Mouse (Mus musculus): ENCODE data around the gene Syp. TPM values are rescaled to one million over a fixed set of nuclear protein-coding genes. Genes with fewer than 3 reads are reported as not detected.

Gene Syp
- 4.7 and 5.3 TPM in 2 replicates for polyA plus RNA-seq (2015; fragmentation: Nextera tagmentation; extraction: Ambion mirVana)

DNA sequence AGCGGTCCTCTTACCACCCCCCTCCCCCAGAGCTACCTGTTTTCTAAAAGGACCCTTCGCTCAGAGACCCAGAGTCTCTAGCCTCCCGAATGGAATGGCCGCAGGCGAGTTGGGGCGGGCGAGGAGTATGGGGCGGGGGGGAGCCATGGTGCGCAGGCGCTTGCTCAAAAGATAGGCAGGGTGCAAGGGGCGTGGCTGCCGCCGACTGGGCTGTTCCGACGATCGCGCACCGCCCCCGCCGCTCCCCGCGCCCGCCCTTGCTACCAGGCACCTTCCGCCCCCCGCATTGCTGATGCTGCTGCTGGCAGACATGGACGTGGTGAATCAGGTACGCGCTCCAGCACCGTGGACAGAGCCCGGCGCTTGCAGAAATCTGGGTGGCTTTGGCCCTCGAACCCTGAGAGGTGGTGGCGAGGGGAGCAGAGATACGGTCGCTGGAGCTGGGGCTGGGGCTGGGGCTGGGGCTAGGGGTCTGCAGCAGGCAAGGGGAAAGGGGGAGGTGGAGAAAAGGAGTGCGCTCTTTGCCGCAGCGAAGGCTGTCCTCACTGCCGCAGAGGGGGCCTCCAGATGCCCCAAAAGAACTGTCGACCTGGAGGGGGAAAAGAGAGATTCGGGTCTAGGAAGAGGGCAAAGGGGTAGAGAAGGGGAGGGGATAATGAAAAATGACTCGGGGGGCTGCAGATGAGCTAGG, at the start of gene Syp:
Syp (plus strand) TSS at position 71 of the 691 bp plus-strand sequence.
- Histone ChIP-seq H3K4me1 (no peaks in the 10 kb centered on the region), H3K9me3 (replicated peaks) (no peaks in the 10 kb centered on the region), H3K4me2 (replicated peaks) (peak within 1 kb of the TSS; percentile 44), H3K27ac (replicated peaks) (no peak within 1 kb of the TSS), H3K4me3 (replicated peaks) (peak within 1 kb of the TSS; percentile 22), H3K36me3 (no peaks in the 10 kb centered on the region), H3K9ac (no peak within 1 kb of the TSS), H3K27me3 (no peaks in the 10 kb centered on the region)
- 17% methylated on average over 33 of the region's 42 CpGs for WGBS
- ATAC-seq (ENCODE audit: insufficient number of reproducible peaks, low FRiP score, low TSS enrichment, low read depth), result peak; percentile 74

DNA sequence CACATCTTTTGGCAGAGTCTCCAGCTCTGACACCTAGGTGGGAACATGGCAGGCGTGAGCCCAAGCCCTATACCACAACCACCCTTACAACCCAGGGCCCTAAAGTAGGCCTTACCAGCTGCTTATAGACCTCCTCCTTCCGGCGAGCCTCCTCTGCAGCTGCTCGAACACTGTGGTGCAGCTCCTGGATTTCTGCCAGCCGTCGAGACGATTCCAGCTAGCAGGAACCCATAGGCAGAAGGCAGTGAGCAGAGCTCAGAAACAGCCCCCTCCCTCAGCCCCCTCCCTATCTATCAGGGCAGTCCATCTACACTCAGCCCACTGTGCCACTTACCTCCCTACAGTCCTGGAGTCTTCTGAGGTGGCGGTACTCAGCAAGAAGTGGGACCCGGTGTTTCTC, 42.9 kb upstream of the Syp start:
- Histone ChIP-seq H3K27me3 (no peaks in the 10 kb centered on the region), H3K9me3 (replicated peaks) (no peaks in the 10 kb centered on the region), H3K4me1 (no peaks in the 10 kb centered on the region), H3K4me2 (replicated peaks) (no peak overlapping the region), H3K36me3 (0 out of 2 replicates have a peak, but pooled peaks cover 8% of the 10 kb centered on the region), H3K4me3 (replicated peaks) (no peak overlapping the region), H3K9ac (no peak overlapping the region), H3K27ac (replicated peaks) (no peak overlapping the region)
- no peak for ATAC-seq (ENCODE audit: insufficient number of reproducible peaks, low FRiP score, low TSS enrichment, low read depth)
- WGBS, result 89% methylated on average over 9 of the region's 9 CpGs

DNA sequence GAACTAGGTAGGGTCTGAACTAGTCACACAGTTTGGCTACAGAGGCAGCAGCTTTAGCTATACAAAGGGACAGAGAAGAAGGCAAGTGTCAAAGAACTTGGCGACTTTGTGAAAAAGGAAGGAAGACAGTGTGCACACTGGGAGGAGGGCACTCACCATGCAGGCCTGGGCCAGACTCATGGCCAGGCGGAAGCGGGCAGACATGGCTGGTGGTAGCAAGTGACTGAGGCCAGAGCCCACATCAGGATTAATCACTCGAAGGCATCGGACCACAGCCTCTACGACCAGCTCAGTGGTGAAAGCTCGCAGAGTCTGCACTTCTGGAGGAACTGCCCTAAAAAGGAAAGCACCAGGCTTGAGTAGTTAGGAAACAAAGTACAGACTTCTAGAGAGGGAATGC, 34.3 kb upstream of the Syp start:
- Histone ChIP-seq H3K4me1 (no peaks in the 10 kb centered on the region), H3K9me3 (replicated peaks) (no peaks in the 10 kb centered on the region), H3K9ac (no peak overlapping the region), H3K4me3 (replicated peaks) (no peak overlapping the region), H3K4me2 (replicated peaks) (peak overlapping the region; percentile 46; the same call in 1 of the 2 replicates), H3K36me3 (0 out of 2 replicates have a peak, but pooled peaks cover 1% of the 10 kb centered on the region), H3K27me3 (no peaks in the 10 kb centered on the region), H3K27ac (replicated peaks) (no peak overlapping the region)
- no peak for ATAC-seq (ENCODE audit: insufficient number of reproducible peaks, low FRiP score, low TSS enrichment, low read depth)
- 82% methylated on average over 7 of the region's 7 CpGs for WGBS

DNA sequence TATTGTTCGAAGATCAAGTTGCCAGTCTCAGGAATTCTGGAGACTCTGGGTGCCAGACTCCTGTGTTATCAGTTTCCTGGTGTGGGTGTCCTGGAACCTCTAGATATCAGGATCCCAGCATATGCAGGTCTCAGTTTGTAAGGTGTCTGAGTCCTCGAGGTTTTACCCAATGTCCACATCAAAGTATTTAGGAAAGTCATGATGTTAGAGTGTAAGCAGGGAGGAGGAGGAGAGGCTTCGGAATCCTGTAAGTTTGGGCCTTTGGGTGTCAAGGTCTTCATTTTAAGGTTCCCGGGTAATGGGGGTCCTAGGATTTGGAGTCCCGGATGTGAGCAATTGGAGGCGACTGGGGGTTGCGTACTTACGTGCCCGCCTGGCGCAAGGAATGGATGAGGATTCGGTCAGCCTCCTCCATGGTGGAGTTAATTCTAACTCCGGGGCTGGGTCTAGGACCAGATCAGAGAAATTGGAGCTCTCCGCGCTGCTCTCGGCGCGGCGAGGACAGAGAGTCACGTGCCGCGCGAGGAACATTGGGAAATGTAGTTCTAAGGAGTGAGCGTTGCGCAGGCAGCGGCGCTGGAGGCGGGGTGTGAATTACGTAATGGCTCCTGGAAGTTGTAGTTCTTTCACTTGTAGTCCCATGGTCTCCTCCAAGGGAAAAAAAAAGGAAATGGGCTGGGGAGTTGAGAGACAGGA, 33.2 kb upstream of the Syp start, which contains the start of gene Ccdc22:
Ccdc22 (minus strand) TSS at position 639 of the 696 bp plus-strand sequence.
- peak within 1 kb of the TSS; percentile 10; the same call in 1 of the 2 replicates for H3K9ac ChIP-seq
- no peaks in the 10 kb centered on the region for H3K4me1 ChIP-seq
- H3K36me3 ChIP-seq, result no peaks in the 10 kb centered on the region
- H3K27me3 ChIP-seq, result no peaks in the 10 kb centered on the region
- no peak within 1 kb of the TSS for H3K27ac ChIP-seq (replicated peaks)
- H3K9me3 ChIP-seq (replicated peaks), result no peaks in the 10 kb centered on the region
- peak; percentile 87 for ATAC-seq (ENCODE audit: insufficient number of reproducible peaks, low FRiP score, low TSS enrichment, low read depth)
- peak within 1 kb of the TSS; percentile 51 for H3K4me3 ChIP-seq (replicated peaks)
- WGBS, result 20% methylated on average over 28 of the region's 28 CpGs
- H3K4me2 ChIP-seq (replicated peaks), result peak within 1 kb of the TSS; percentile 46

DNA sequence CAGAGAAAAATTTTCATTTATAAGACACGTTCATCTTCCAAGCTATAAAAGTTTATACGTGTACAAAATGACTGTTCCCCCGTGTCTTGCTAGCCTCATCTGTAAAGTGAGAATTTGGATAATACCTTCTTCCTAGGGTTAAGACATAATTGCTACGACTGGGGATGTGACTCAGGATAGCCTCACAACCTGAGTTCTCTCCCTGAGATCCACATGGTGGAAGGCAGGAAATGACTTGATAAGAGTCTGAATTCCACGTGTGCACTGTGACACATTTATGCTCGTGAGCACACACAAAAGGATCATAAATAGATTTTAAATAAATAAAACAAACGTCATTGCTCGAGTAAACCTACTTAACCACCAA, 32.7 kb upstream of the Syp start:
- Histone ChIP-seq H3K36me3 (no peaks in the 10 kb centered on the region), H3K4me3 (replicated peaks) (no peak overlapping the region), H3K4me1 (no peaks in the 10 kb centered on the region), H3K9ac (no peak overlapping the region), H3K4me2 (replicated peaks) (0 out of 2 replicates have a peak overlapping the region, but pooled peaks have one; percentile 12), H3K9me3 (replicated peaks) (no peaks in the 10 kb centered on the region), H3K27ac (replicated peaks) (no peak overlapping the region), H3K27me3 (no peaks in the 10 kb centered on the region)
- WGBS, result 40% methylated on average over 8 of the region's 8 CpGs
- no peak for ATAC-seq (ENCODE audit: insufficient number of reproducible peaks, low FRiP score, low TSS enrichment, low read depth)

DNA sequence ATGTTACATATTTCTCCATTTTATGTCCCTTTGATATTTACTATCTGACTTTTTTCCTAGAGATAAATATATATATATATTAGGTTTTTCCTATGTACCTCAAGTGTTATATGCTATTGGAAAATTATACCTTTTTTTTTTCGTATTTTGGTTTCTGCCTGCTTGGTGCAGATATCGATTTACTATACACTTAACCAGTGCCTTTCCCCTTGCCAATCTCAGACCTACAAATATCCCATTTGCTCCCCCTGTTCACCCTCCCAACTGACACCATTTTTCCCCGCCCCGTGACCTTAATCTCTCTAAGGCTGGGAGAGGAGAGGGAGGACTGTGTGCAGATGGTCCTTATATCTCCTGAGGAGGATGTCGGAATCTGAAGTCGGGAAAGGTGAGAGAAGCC, 31.5 kb upstream of the Syp start, which contains the start of gene Cacna1f:
Cacna1f (plus strand) TSS at position 301 of the 400 bp plus-strand sequence.
- H3K4me2 ChIP-seq (replicated peaks), result no peak within 1 kb of the TSS
- no peak within 1 kb of the TSS for H3K27ac ChIP-seq (replicated peaks)
- ATAC-seq (ENCODE audit: insufficient number of reproducible peaks, low FRiP score, low TSS enrichment, low read depth), result no peak
- H3K36me3 ChIP-seq, result no peaks in the 10 kb centered on the region
- H3K27me3 ChIP-seq, result no peaks in the 10 kb centered on the region; the same call in 1 of the 2 replicates
- no peak within 1 kb of the TSS for H3K4me3 ChIP-seq (replicated peaks)
- no peaks in the 10 kb centered on the region for H3K9me3 ChIP-seq (replicated peaks)
- H3K4me1 ChIP-seq, result no peaks in the 10 kb centered on the region
- no peak within 1 kb of the TSS for H3K9ac ChIP-seq
- 67% methylated on average over 6 of the region's 6 CpGs for WGBS

DNA sequence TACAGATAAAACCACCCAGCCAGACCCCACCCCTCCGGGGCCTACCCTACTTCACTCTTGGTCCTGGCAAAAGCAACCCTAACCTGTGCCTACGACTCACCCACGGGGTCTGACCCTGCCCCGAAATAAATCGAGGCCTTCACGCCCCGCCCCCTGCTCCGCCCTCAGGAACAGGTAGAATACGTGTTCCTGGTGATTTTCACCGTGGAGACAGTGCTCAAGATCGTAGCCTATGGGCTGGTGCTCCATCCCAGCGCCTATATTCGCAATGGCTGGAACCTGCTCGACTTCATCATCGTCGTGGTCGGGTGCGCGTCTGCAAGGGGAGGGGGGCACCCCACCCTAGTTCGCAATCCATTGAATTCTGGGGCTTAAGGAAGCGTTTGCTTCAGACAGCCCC, 28.2 kb upstream of the Syp start:
- Histone ChIP-seq H3K36me3 (no peaks in the 10 kb centered on the region), H3K9ac (no peak overlapping the region), H3K4me2 (replicated peaks) (peak overlapping the region; percentile 58), H3K4me1 (no peaks in the 10 kb centered on the region), H3K27me3 (no peaks in the 10 kb centered on the region; the same call in 1 of the 2 replicates), H3K4me3 (replicated peaks) (peak overlapping the region; percentile 34), H3K27ac (replicated peaks) (no peak overlapping the region), H3K9me3 (replicated peaks) (no peaks in the 10 kb centered on the region)
- no peak for ATAC-seq (ENCODE audit: insufficient number of reproducible peaks, low FRiP score, low TSS enrichment, low read depth)
- 26% methylated on average over 21 of the region's 21 CpGs for WGBS

DNA sequence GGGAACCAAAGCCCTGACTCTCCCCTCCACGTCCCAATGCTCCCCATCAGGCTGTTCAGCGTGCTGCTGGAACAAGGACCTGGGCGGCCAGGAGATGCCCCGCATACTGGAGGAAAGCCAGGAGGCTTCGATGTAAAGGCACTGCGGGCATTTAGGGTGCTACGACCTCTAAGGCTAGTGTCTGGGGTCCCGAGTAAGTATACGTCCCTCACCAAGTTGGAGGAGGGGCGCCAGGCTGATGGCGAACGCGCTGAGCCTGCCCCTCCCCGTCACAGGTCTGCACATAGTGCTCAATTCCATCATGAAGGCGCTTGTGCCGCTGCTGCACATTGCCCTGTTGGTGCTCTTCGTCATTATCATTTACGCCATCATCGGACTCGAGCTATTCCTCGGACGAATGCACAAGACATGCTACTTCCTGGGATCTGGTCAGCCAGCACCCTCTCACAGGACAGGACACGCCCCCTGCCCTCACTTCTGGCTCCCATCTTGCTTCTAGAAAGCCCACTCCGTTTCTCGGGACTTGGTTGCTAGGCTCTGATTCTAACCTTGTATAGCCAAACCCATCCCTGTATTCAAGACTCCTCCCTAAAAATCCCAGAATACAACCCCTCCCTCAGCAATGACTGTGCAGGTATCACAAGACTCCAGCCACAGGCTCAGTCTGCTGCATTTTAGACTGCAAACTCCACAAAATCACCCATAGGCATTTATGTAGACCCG, 27.6 kb upstream of the Syp start:
- Histone ChIP-seq H3K9me3 (replicated peaks) (no peaks in the 10 kb centered on the region), H3K9ac (no peak overlapping the region), H3K36me3 (no peaks in the 10 kb centered on the region), H3K27me3 (no peaks in the 10 kb centered on the region; the same call in 1 of the 2 replicates), H3K4me2 (replicated peaks) (peak overlapping the region; percentile 58), H3K4me1 (no peaks in the 10 kb centered on the region), H3K27ac (replicated peaks) (no peak overlapping the region), H3K4me3 (replicated peaks) (peak overlapping the region; percentile 34)
- 20% methylated on average over 26 of the region's 26 CpGs for WGBS
- ATAC-seq (ENCODE audit: insufficient number of reproducible peaks, low FRiP score, low TSS enrichment, low read depth), result no peak

DNA sequence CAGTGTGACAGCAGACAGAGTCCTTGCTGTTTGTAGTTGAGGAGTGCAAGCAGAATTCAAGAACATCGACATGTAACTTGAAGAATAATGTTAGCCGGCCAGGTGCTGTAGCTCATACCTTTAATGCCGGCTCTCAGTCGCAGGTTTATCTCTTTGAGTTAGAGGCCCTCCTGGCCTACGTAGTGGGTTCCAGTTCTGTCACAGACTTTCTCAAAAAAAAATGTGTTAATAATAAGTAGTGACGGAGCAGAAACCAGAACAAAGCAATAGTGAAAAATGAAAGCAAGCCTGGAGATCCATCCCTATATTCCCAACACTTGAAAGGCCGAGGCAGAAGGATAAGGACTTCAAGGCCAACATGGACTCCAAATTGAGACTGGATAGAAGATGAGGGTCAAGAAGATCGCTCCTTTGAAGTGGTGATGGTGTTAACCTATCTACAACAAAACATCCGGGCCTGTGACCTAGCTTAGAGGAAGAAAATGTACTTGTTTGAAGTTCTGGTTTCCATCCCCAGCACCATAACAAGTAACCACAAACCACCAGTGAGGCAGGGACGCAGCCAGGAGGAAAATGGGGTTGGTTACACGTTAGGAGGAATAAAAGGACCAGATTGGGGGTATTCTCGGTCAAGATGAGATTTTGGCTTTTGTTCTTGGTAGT, 20.3 kb upstream of the Syp start:
- no peaks in the 10 kb centered on the region for H3K9me3 ChIP-seq (replicated peaks)
- no peaks in the 10 kb centered on the region for H3K36me3 ChIP-seq
- no peak overlapping the region for H3K4me3 ChIP-seq (replicated peaks)
- H3K9ac ChIP-seq, result no peak overlapping the region
- no peak for ATAC-seq (ENCODE audit: insufficient number of reproducible peaks, low FRiP score, low TSS enrichment, low read depth)
- H3K27me3 ChIP-seq, result no peaks in the 10 kb centered on the region
- no peak overlapping the region for H3K27ac ChIP-seq (replicated peaks)
- no peak overlapping the region for H3K4me2 ChIP-seq (replicated peaks)
- 75% methylated on average over 12 of the region's 12 CpGs for WGBS
- no peaks in the 10 kb centered on the region for H3K4me1 ChIP-seq

DNA sequence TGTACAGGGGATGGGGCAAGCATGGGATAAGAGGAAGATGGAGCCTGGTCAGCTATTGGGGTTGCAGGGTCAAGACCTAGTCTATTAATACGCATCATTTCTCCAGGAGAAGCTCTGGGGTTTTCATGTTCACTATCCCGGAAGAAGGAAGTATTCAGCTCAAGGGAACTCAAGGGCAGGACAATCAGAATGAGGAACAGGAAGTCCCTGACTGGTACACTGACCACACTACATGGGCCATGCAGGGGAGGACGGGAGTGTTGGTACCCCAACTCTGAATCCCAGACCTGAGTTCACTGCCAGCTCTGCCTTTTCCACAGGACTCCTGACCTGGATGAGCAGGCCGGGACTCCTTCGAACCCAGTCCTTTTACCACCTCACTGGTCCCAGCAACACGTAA, 5.7 kb upstream of the Syp start:
- Histone ChIP-seq H3K9me3 (replicated peaks) (no peaks in the 10 kb centered on the region), H3K4me3 (replicated peaks) (no peak overlapping the region), H3K9ac (no peak overlapping the region), H3K4me1 (no peaks in the 10 kb centered on the region), H3K4me2 (replicated peaks) (no peak overlapping the region), H3K36me3 (no peaks in the 10 kb centered on the region), H3K27me3 (no peaks in the 10 kb centered on the region), H3K27ac (replicated peaks) (no peak overlapping the region)
- WGBS, result 84% methylated on average over 6 of the region's 6 CpGs
- no peak for ATAC-seq (ENCODE audit: insufficient number of reproducible peaks, low FRiP score, low TSS enrichment, low read depth)

DNA sequence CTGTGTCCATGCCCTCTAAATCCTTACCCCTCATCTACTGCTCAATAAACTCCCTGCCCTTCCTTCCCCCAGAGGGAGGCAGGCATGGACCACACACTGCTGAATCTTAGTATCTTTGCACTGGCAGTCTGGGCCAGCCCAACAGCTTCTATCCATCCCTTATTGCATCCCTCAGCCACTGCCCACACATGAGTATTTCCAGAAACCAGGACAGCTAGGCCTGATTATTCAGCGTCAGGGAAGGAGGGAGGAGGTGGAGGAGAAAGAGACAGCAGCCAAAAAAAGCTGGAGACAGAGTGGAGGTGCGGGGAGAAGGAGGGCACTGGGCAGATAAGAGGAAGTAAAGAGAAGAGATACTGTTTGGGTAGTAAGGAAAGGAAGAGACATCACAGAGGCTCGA, 3.2 kb upstream of the Syp start:
- Histone ChIP-seq H3K27me3 (no peaks in the 10 kb centered on the region), H3K4me2 (replicated peaks) (no peak overlapping the region), H3K9me3 (replicated peaks) (no peaks in the 10 kb centered on the region), H3K4me1 (no peaks in the 10 kb centered on the region), H3K9ac (no peak overlapping the region), H3K27ac (replicated peaks) (no peak overlapping the region), H3K4me3 (replicated peaks) (no peak overlapping the region), H3K36me3 (no peaks in the 10 kb centered on the region)
- no peak for ATAC-seq (ENCODE audit: insufficient number of reproducible peaks, low FRiP score, low TSS enrichment, low read depth)
- WGBS, result 62% methylated on average over 3 of the region's 3 CpGs
